Comparison of ENCODE assay signal across 16 mouse cellular contexts in the genomic region with DNA sequence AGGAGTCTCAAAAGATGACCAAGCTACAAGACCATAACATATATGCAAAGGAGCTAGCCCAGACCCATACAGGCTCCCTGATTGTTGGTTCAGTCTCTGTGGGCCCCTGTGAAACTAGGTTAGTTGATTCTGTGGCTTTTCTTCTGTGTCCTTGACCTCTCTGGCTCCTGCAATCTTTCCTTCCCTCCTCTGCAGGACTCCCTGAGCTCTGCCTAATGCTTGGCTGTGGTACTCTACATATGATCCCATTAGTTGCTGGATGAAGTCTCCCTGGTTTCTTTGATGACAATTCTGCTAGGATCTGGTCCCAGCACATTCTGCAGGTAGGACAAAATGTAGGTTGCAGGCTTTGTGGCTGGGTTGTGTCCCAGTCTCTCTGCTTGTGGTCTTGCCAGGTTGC.
"Had no signal": no experiment of that assay in that cellular context is flagged by ENCODE, and none has a peak within 500 bp of the region (broad histone marks: within the 10 kb centered on the region; RNA-seq: fewer than 3 reads in every experiment).

No protein-coding gene starts in this region.

- H3K4me3 ChIP-seq: neural tube, embryonic 13.5 days; neural tube, embryonic 15.5 days; stomach, embryonic 15.5 days had no signal

- DNase-seq: retina, postnatal 1 day; right cerebral cortex, adult 18-20 months; right cerebral cortex, postnatal 14 days; right cerebral cortex, postnatal 25 days; right cerebral cortex, postnatal 4 days; spleen, adult 18-20 months; thymus, adult 18-20 months; thymus, adult 2 months; thymus, postnatal 14 days; thymus, postnatal 25 days; thymus, postnatal 36 days; thymus, postnatal 4 days had no signal

- H3K36me3 ChIP-seq: neural tube, embryonic 13.5 days; neural tube, embryonic 15.5 days; stomach, embryonic 15.5 days had no signal

- H3K27me3 ChIP-seq: neural tube, embryonic 13.5 days; neural tube, embryonic 15.5 days; stomach, embryonic 15.5 days had no signal

- H3K4me1 ChIP-seq: neural tube, embryonic 13.5 days; neural tube, embryonic 15.5 days; stomach, embryonic 15.5 days had no signal

- H3K27ac ChIP-seq: neural tube, embryonic 13.5 days; neural tube, embryonic 15.5 days; stomach, embryonic 15.5 days; stomach, postnatal 0 days had no signal
